Mouse (Mus musculus) ES-E14 (cell line): ENCODE data around the gene Nfatc2.

Source experiments
- MAFK ChIP-seq: IDR thresholded peaks from 2 replicates; pipeline ENCODE4 v1.6.1; 2014; ENCODE audit warnings: mild to moderate bottlenecking, low read depth, low read length, inconsistent platforms; ENCODE audit not compliant: insufficient read depth
- ZC3H11A ChIP-seq: IDR thresholded peaks from 2 replicates; pipeline ENCODE4 v1.6.1; 2012; ENCODE audit warnings: low read depth, mild to moderate bottlenecking, inconsistent platforms, low read length, borderline replicate concordance
- ZNF384 ChIP-seq: IDR thresholded peaks from 2 replicates; pipeline ENCODE4 v1.6.1; 2012; ENCODE audit warnings: low read depth, low read length, inconsistent platforms

DNA sequence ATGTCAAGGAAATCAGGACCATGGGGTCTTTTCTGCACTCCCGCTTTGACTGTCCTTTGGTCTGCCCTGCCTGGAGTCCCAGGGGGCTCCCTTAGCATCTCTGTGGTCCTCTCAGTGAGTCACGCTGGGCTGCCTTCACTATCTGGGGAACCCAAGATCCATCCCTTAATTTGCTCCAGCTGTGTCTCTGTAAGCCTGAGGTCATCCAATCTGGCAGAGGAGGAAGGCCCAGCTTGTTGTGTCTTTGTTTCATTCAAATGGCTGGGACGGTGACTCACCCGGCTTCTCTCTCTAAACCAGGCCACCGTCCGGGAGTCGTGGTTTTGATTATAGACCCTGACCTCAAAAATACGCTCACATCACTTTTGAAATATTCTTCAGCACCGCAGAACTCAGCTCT lies 135.4 kb downstream of the Nfatc2 start:
- no peak for TF ChIP-seq ZC3H11A
- no peak for TF ChIP-seq MAFK
- TF ChIP-seq ZNF384 = no peak
